ENCODE assay signal across 12 mouse cellular contexts in the genomic region with DNA sequence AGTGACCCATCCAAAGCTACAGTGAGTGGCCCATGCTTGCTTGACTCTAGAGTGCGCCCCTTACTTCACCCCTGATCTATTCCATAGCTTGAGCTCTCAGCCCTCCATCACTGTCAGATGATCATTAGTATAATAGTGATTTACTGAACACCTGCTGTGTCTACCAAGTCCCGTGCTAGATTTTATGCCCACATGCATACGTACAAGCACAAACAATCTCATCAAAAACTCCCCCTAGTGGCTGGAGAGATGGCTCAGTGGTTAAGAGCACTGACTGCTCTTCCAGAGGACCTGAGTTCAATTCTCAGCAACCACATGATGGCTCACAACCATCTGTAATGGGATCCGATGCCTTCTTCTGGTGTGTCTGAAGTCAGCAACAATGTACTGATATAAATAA. TPM values are rescaled to one million over a fixed set of nuclear protein-coding genes. Genes with fewer than 3 reads are reported as not detected.
DNase-seq lines count a peak whose midpoint lies in the region; ATAC-seq and TF ChIP-seq lines count a peak whose summit lies in the region.
"Not testable (repeated sequence)": the region's sequence is repeated elsewhere in the genome, so short reads cannot be mapped to it uniquely, and the experiment has no call there.
"Had no signal": no experiment of that assay in that cellular context is flagged by ENCODE, and none has a peak within 500 bp of the region (broad histone marks: within the 10 kb centered on the region; RNA-seq: fewer than 3 reads in every experiment).

No protein-coding gene starts in this region.

- H3K9me3 ChIP-seq in embryonic facial prominence, embryonic 15.5 days (replicated peaks); heart, embryonic 16.5 days (replicated peaks; ENCODE audit: control insufficient read depth, low read length); kidney, embryonic 15.5 days (replicated peaks); liver, embryonic 16.5 days (replicated peaks; ENCODE audit: control insufficient read depth, low read length); midbrain, postnatal 0 days (ENCODE audit: low read length): not testable (repeated sequence)

- ATAC-seq in embryonic facial prominence, embryonic 15.5 days (ENCODE audit: insufficient number of reproducible peaks, low FRiP score, low TSS enrichment, low read depth); heart, embryonic 16.5 days (replicated peaks; ENCODE audit: extremely low read depth, insufficient read depth, low FRiP score); kidney, embryonic 15.5 days (replicated peaks; ENCODE audit: low FRiP score); liver, embryonic 16.5 days (ENCODE audit: low read depth); midbrain, postnatal 0 days (ENCODE audit: low FRiP score): not testable (repeated sequence)

- H3K79me2 ChIP-seq in C2C12 (ENCODE audit: control insufficient read depth, insufficient read depth) = not testable (repeated sequence)

- H3ac ChIP-seq in C2C12 (ENCODE audit: control insufficient read depth, insufficient read length, low read depth) = not testable (repeated sequence)

- peak overlapping the region; percentile 41 for H3K4me3 ChIP-seq in C2C12 (ENCODE audit: insufficient read depth, poor library complexity, severe bottlenecking)
- H3K4me3 ChIP-seq in embryonic facial prominence, embryonic 15.5 days (replicated peaks) = peak overlapping the region; percentile 56; the same call in 1 of the 2 replicates
- H3K4me3 ChIP-seq in heart, embryonic 16.5 days (ENCODE audit: low read length) = peak overlapping the region; percentile 53
- H3K4me3 ChIP-seq in kidney, embryonic 15.5 days (replicated peaks) = peak overlapping the region; percentile 54
- H3K4me3 ChIP-seq in liver, embryonic 16.5 days (ENCODE audit: low read depth, low read length) = peak overlapping the region; percentile 64
- H3K4me3 ChIP-seq in midbrain, postnatal 0 days (ENCODE audit: low read depth, low read length) = not testable (repeated sequence)

- not testable (repeated sequence) for H3K27me3 ChIP-seq in C2C12 (ENCODE audit: control insufficient read depth, insufficient read depth, insufficient read length); embryonic facial prominence, embryonic 15.5 days; heart, embryonic 16.5 days (ENCODE audit: control insufficient read depth, insufficient read depth, low read length); kidney, embryonic 15.5 days; liver, embryonic 16.5 days (ENCODE audit: control insufficient read depth, insufficient read depth, low read depth, low read length); midbrain, postnatal 0 days (ENCODE audit: insufficient read depth, low read length)

- DNase-seq in adipocyte (ENCODE audit: low spot score) = peak; percentile 47
- peak; percentile 37 for DNase-seq in midbrain, postnatal 0 days (ENCODE audit: low spot score)
- DNase-seq in thymus, postnatal 0 days (ENCODE audit: low spot score) = peak; percentile 75

- WGBS in embryonic facial prominence, embryonic 15.5 days = 60% methylated on average over 4 of the region's 4 CpGs
- 64% methylated on average over 4 of the region's 4 CpGs for WGBS in heart, embryonic 16.5 days
- WGBS in kidney, embryonic 15.5 days = 61% methylated on average over 4 of the region's 4 CpGs
- WGBS in liver, embryonic 16.5 days (ENCODE audit: insufficient replicate concordance) = 32% methylated on average over 4 of the region's 4 CpGs
- WGBS in midbrain, postnatal 0 days = 49% methylated on average over 4 of the region's 4 CpGs

- H3K79me3 ChIP-seq in C2C12 (ENCODE audit: low read depth) = not testable (repeated sequence)

- H3K36me3 ChIP-seq in C2C12 (ENCODE audit: control insufficient read depth, insufficient read depth); embryonic facial prominence, embryonic 15.5 days; heart, embryonic 16.5 days (ENCODE audit: control insufficient read depth, insufficient read depth); kidney, embryonic 15.5 days; liver, embryonic 16.5 days (ENCODE audit: control insufficient read depth, insufficient read depth); midbrain, postnatal 0 days (ENCODE audit: insufficient read depth, low read length): not testable (repeated sequence)

- H3K4me1 ChIP-seq in embryonic facial prominence, embryonic 15.5 days; heart, embryonic 16.5 days (ENCODE audit: control insufficient read depth, insufficient read depth, low read length); midbrain, postnatal 0 days (ENCODE audit: insufficient read depth, low read length): not testable (repeated sequence)
- H3K4me1 ChIP-seq in kidney, embryonic 15.5 days = peaks cover 20% of the 10 kb centered on the region
- H3K4me1 ChIP-seq in liver, embryonic 16.5 days (ENCODE audit: control insufficient read depth, low read depth, low read length) = peaks cover 21% of the 10 kb centered on the region

- not testable (repeated sequence) for TF ChIP-seq CTCF in C2C12 (IDR thresholded peaks at IDR 0.05; ENCODE audit: control insufficient read depth, insufficient read depth, insufficient read length)
- peak; percentile 60 for TF ChIP-seq CTCF in midbrain, postnatal 0 days (IDR thresholded peaks at IDR 0.05)

- not testable (repeated sequence) for H3K9ac ChIP-seq in embryonic facial prominence, embryonic 15.5 days; heart, embryonic 16.5 days (ENCODE audit: low read length); liver, embryonic 16.5 days (ENCODE audit: low read depth, low read length); midbrain, postnatal 0 days (replicated peaks; ENCODE audit: low read length, poor library complexity, severe bottlenecking)
- 0 out of 2 replicates have a peak overlapping the region, but pooled peaks have one; percentile 48 for H3K9ac ChIP-seq in kidney, embryonic 15.5 days

- H3K27ac ChIP-seq in embryonic facial prominence, embryonic 15.5 days (replicated peaks); heart, embryonic 16.5 days (ENCODE audit: low read length); liver, embryonic 16.5 days (ENCODE audit: low read length); midbrain, postnatal 0 days (ENCODE audit: low read depth, low read length): not testable (repeated sequence)
- H3K27ac ChIP-seq in kidney, embryonic 15.5 days = peak overlapping the region; percentile 90; the same call in 1 of the 2 replicates

- peak overlapping the region; percentile 89; the same call in 1 of the 2 replicates for H3K4me2 ChIP-seq in embryonic facial prominence, embryonic 15.5 days (replicated peaks)
- H3K4me2 ChIP-seq in heart, embryonic 16.5 days (ENCODE audit: low read depth, low read length) = peak overlapping the region; percentile 85
- peak overlapping the region; percentile 86 for H3K4me2 ChIP-seq in kidney, embryonic 15.5 days
- peak overlapping the region; percentile 95 for H3K4me2 ChIP-seq in liver, embryonic 16.5 days (ENCODE audit: low read depth, low read length)
- H3K4me2 ChIP-seq in midbrain, postnatal 0 days (ENCODE audit: low read depth, low read length, poor library complexity, severe bottlenecking) = peak overlapping the region; percentile 79

RNA-seq across cellular contexts. Expression of gene Tmem143, which starts 1.4 kb away (rescaled TPM):
- 21.9 TPM for polyA plus RNA-seq in C2C12 (2012; fragmentation: generic; extraction: Trizol)
- polyA plus RNA-seq in embryonic facial prominence, embryonic 15.5 days (2015; fragmentation: Nextera tagmentation; extraction: Ambion mirVana) = 4.9 and 5.0 TPM in 2 replicates
- polyA plus RNA-seq in heart, embryonic 16.5 days (2015; fragmentation: Nextera tagmentation; extraction: Ambion mirVana) = 8.8 TPM in 2 replicates
- 6.2 and 6.5 TPM in 2 replicates for polyA plus RNA-seq in kidney, embryonic 15.5 days (2015; fragmentation: Nextera tagmentation; extraction: Ambion mirVana)
- polyA plus RNA-seq in liver, embryonic 16.5 days (2015; fragmentation: Nextera tagmentation; extraction: Ambion mirVana) = 3.5 and 4.3 TPM in 2 replicates
- total RNA-seq in midbrain, postnatal 0 days (2014; rRNA removed) = 27.4 and 41.6 TPM in 2 replicates
- 5.5 and 5.6 TPM in 2 replicates for polyA plus RNA-seq in midbrain, postnatal 0 days (2015; fragmentation: Nextera tagmentation; extraction: Ambion mirVana)
- 4.3 and 4.6 TPM in 2 replicates for polyA plus RNA-seq in thymus, postnatal 0 days (2015; fragmentation: Nextera tagmentation; extraction: Ambion mirVana)

RNA-seq across cellular contexts. Expression of gene Syngr4, which starts 1.6 kb away (rescaled TPM):
- polyA plus RNA-seq in C2C12 (2012; fragmentation: generic; extraction: Trizol) = 0.15 TPM
- polyA plus RNA-seq in embryonic facial prominence, embryonic 15.5 days (2015; fragmentation: Nextera tagmentation; extraction: Ambion mirVana) = 0.40 and 0.77 TPM in 2 replicates
- polyA plus RNA-seq in heart, embryonic 16.5 days (2015; fragmentation: Nextera tagmentation; extraction: Ambion mirVana) = 0.91 and 1.4 TPM in 2 replicates
- polyA plus RNA-seq in kidney, embryonic 15.5 days (2015; fragmentation: Nextera tagmentation; extraction: Ambion mirVana) = 0.93 and 1.1 TPM in 2 replicates
- polyA plus RNA-seq in liver, embryonic 16.5 days (2015; fragmentation: Nextera tagmentation; extraction: Ambion mirVana) = 0.71 and 0.95 TPM in 2 replicates
- 0.38 TPM in 1 of 2 replicates, not detected in the other for total RNA-seq in midbrain, postnatal 0 days (2014; rRNA removed)
- polyA plus RNA-seq in midbrain, postnatal 0 days (2015; fragmentation: Nextera tagmentation; extraction: Ambion mirVana) = 0.25 and 0.30 TPM in 2 replicates
- 1.4 and 1.5 TPM in 2 replicates for polyA plus RNA-seq in thymus, postnatal 0 days (2015; fragmentation: Nextera tagmentation; extraction: Ambion mirVana)
- total RNA-seq: heart, postnatal 36 days; layer of hippocampus, postnatal 25 days had no signal
- polyA plus RNA-seq: cerebellum, adult 2 months; frontal cortex, adult 2 months had no signal

RNA-seq across cellular contexts. Expression of gene Grin2d, which starts 19.9 kb away (rescaled TPM):
- polyA plus RNA-seq in C2C12 (2012; fragmentation: generic; extraction: Trizol) = 1.1 TPM
- polyA plus RNA-seq in embryonic facial prominence, embryonic 15.5 days (2015; fragmentation: Nextera tagmentation; extraction: Ambion mirVana) = 0.67 and 0.79 TPM in 2 replicates
- 0.14 and 0.17 TPM in 2 replicates for polyA plus RNA-seq in heart, embryonic 16.5 days (2015; fragmentation: Nextera tagmentation; extraction: Ambion mirVana)
- polyA plus RNA-seq in kidney, embryonic 15.5 days (2015; fragmentation: Nextera tagmentation; extraction: Ambion mirVana) = 0.42 and 0.47 TPM in 2 replicates
- 0.04 and 0.05 TPM in 2 replicates for polyA plus RNA-seq in liver, embryonic 16.5 days (2015; fragmentation: Nextera tagmentation; extraction: Ambion mirVana)
- 51.6 and 51.7 TPM in 2 replicates for total RNA-seq in midbrain, postnatal 0 days (2014; rRNA removed)
- 5.4 and 6.6 TPM in 2 replicates for polyA plus RNA-seq in midbrain, postnatal 0 days (2015; fragmentation: Nextera tagmentation; extraction: Ambion mirVana)
- 0.13 and 0.23 TPM in 2 replicates for polyA plus RNA-seq in thymus, postnatal 0 days (2015; fragmentation: Nextera tagmentation; extraction: Ambion mirVana)

RNA-seq across cellular contexts. Expression of gene Emp3, which starts 23.1 kb away (rescaled TPM):
- 705 TPM for polyA plus RNA-seq in C2C12 (2012; fragmentation: generic; extraction: Trizol)
- 307 and 335 TPM in 2 replicates for polyA plus RNA-seq in embryonic facial prominence, embryonic 15.5 days (2015; fragmentation: Nextera tagmentation; extraction: Ambion mirVana)
- 87.4 and 92.8 TPM in 2 replicates for polyA plus RNA-seq in heart, embryonic 16.5 days (2015; fragmentation: Nextera tagmentation; extraction: Ambion mirVana)
- 164 and 194 TPM in 2 replicates for polyA plus RNA-seq in kidney, embryonic 15.5 days (2015; fragmentation: Nextera tagmentation; extraction: Ambion mirVana)
- polyA plus RNA-seq in liver, embryonic 16.5 days (2015; fragmentation: Nextera tagmentation; extraction: Ambion mirVana) = 55.5 and 56.5 TPM in 2 replicates
- total RNA-seq in midbrain, postnatal 0 days (2014; rRNA removed) = 12.8 and 17.0 TPM in 2 replicates
- polyA plus RNA-seq in midbrain, postnatal 0 days (2015; fragmentation: Nextera tagmentation; extraction: Ambion mirVana) = 36.4 and 38.5 TPM in 2 replicates
- 262 and 266 TPM in 2 replicates for polyA plus RNA-seq in thymus, postnatal 0 days (2015; fragmentation: Nextera tagmentation; extraction: Ambion mirVana)

RNA-seq across cellular contexts. Expression of gene Kdelr1, which starts 25.6 kb away (rescaled TPM):
- 122 TPM for polyA plus RNA-seq in C2C12 (2012; fragmentation: generic; extraction: Trizol)
- polyA plus RNA-seq in embryonic facial prominence, embryonic 15.5 days (2015; fragmentation: Nextera tagmentation; extraction: Ambion mirVana) = 83.7 and 98.4 TPM in 2 replicates
- polyA plus RNA-seq in heart, embryonic 16.5 days (2015; fragmentation: Nextera tagmentation; extraction: Ambion mirVana) = 64.9 and 76.1 TPM in 2 replicates
- 83.8 and 89.1 TPM in 2 replicates for polyA plus RNA-seq in kidney, embryonic 15.5 days (2015; fragmentation: Nextera tagmentation; extraction: Ambion mirVana)
- 27.9 and 35.3 TPM in 2 replicates for polyA plus RNA-seq in liver, embryonic 16.5 days (2015; fragmentation: Nextera tagmentation; extraction: Ambion mirVana)
- 170 and 207 TPM in 2 replicates for total RNA-seq in midbrain, postnatal 0 days (2014; rRNA removed)
- polyA plus RNA-seq in midbrain, postnatal 0 days (2015; fragmentation: Nextera tagmentation; extraction: Ambion mirVana) = 52.0 and 54.8 TPM in 2 replicates
- 35.8 and 38.7 TPM in 2 replicates for polyA plus RNA-seq in thymus, postnatal 0 days (2015; fragmentation: Nextera tagmentation; extraction: Ambion mirVana)
